In genomic region chr8:4229784-4230183, GRCm38 (mm10) we compare ENCODE assay signal across 44 mouse cellular contexts. TPM values are rescaled to one million over a fixed set of nuclear protein-coding genes. Genes with fewer than 3 reads are reported as not detected.
"Had no signal": no experiment of that assay in that cellular context is flagged by ENCODE, and none has a peak within 500 bp of the region (broad histone marks: within the 10 kb centered on the region; RNA-seq: fewer than 3 reads in every experiment).

No protein-coding gene starts in this region.

- DNase-seq: left cerebral cortex, postnatal 4 days; liver; liver, embryonic 13.5 days; liver, postnatal 0 days; lung, adult 18-20 months; lung, adult 2 months; lung, embryonic 14.5 days; lung, postnatal 10 days; lung, postnatal 14 days; lung, postnatal 36 days; lung, postnatal 4 days; midbrain, embryonic 14.5 days had no signal

- H3K36me3 ChIP-seq: limb, embryonic 10.5 days; limb, embryonic 12.5 days; limb, embryonic 13.5 days; limb, embryonic 15.5 days; liver, embryonic 12.5 days; liver, embryonic 13.5 days; liver, embryonic 15.5 days; lung, embryonic 15.5 days; midbrain, embryonic 10.5 days; midbrain, embryonic 12.5 days; midbrain, embryonic 13.5 days; midbrain, embryonic 15.5 days; neural tube, embryonic 12.5 days; neural tube, embryonic 13.5 days had no signal

- H3K27ac ChIP-seq: limb, embryonic 10.5 days; limb, embryonic 12.5 days; limb, embryonic 13.5 days; limb, embryonic 15.5 days; liver, embryonic 12.5 days; liver, embryonic 13.5 days; liver, embryonic 14.5 days; liver, embryonic 15.5 days; lung, embryonic 15.5 days; macrophage; midbrain, embryonic 10.5 days; midbrain, embryonic 12.5 days; midbrain, embryonic 13.5 days; midbrain, embryonic 15.5 days; neural tube, embryonic 12.5 days; neural tube, embryonic 13.5 days had no signal

- H3K9ac ChIP-seq: limb, embryonic 12.5 days; limb, embryonic 13.5 days; limb, embryonic 15.5 days; liver, embryonic 12.5 days; liver, embryonic 13.5 days; liver, embryonic 14.5 days; liver, embryonic 15.5 days; liver, postnatal 0 days; lung, embryonic 14.5 days; lung, embryonic 15.5 days; midbrain, embryonic 12.5 days; midbrain, embryonic 13.5 days; midbrain, embryonic 15.5 days; neural tube, embryonic 12.5 days; neural tube, embryonic 13.5 days had no signal

- ATAC-seq: liver, embryonic 12.5 days; liver, postnatal 0 days; lung, postnatal 0 days; midbrain, embryonic 13.5 days; midbrain, embryonic 15.5 days; midbrain, embryonic 16.5 days had no signal

- H3K4me2 ChIP-seq: limb, embryonic 12.5 days; limb, embryonic 13.5 days; limb, embryonic 15.5 days; liver, embryonic 11.5 days; liver, embryonic 12.5 days; liver, embryonic 13.5 days; liver, embryonic 15.5 days; lung, embryonic 14.5 days; lung, embryonic 15.5 days; midbrain, embryonic 11.5 days; midbrain, embryonic 12.5 days; midbrain, embryonic 13.5 days; midbrain, embryonic 15.5 days; neural tube, embryonic 12.5 days; neural tube, embryonic 13.5 days had no signal

- H3K4me3 ChIP-seq: limb, embryonic 10.5 days; limb, embryonic 12.5 days; limb, embryonic 13.5 days; limb, embryonic 15.5 days; liver, embryonic 12.5 days; liver, embryonic 13.5 days; liver, embryonic 15.5 days; lung, embryonic 15.5 days; megakaryocyte, embryonic 14.5 days; midbrain, embryonic 10.5 days; midbrain, embryonic 12.5 days; midbrain, embryonic 13.5 days; midbrain, embryonic 15.5 days; myocyte; neural tube, embryonic 12.5 days; neural tube, embryonic 13.5 days had no signal

- H3K4me1 ChIP-seq: midbrain, embryonic 15.5 days had no signal

- H3K9me3 ChIP-seq: limb, embryonic 10.5 days; limb, embryonic 12.5 days; limb, embryonic 13.5 days; limb, embryonic 15.5 days; liver, embryonic 12.5 days; liver, embryonic 13.5 days; liver, embryonic 15.5 days; lung, embryonic 15.5 days; megakaryocyte, embryonic 14.5 days; midbrain, embryonic 10.5 days; midbrain, embryonic 12.5 days; midbrain, embryonic 13.5 days; midbrain, embryonic 15.5 days; neural tube, embryonic 12.5 days; neural tube, embryonic 13.5 days had no signal

RNA-seq across cellular contexts. Expression of gene Lrrc8e, which starts 3.2 kb away (rescaled TPM):
- total RNA-seq: left cerebral cortex, postnatal 14 days; left cerebral cortex, postnatal 25 days; left cerebral cortex, postnatal 36 days; left cerebral cortex, postnatal 4 days; megakaryocyte progenitor cell, adult 5-6 weeks; megakaryocyte, adult 5-6 weeks; megakaryocyte-erythroid progenitor cell, adult 5-6 weeks; midbrain, postnatal 0 days; monocyte, adult 5-6 weeks had no signal
- polyA plus RNA-seq: macrophage; midbrain, embryonic 13.5 days; midbrain, embryonic 14.5 days; midbrain, embryonic 16.5 days; neural tube, embryonic 11.5 days; neural tube, embryonic 13.5 days had no signal

RNA-seq across cellular contexts. Expression of gene Gm49320, which starts 8.9 kb away (rescaled TPM):
- total RNA-seq: left cerebral cortex, postnatal 14 days; liver, adult 2 months; megakaryocyte, adult 5-6 weeks; monocyte, adult 5-6 weeks had no signal
- polyA plus RNA-seq: liver, embryonic 16.5 days; liver, postnatal 0 days had no signal

RNA-seq across cellular contexts. Expression of gene Prr36, which starts 12.5 kb away (rescaled TPM):
- total RNA-seq: megakaryocyte-erythroid progenitor cell, adult 5-6 weeks; monocyte, adult 5-6 weeks had no signal
